9 mouse cellular contexts compared by ENCODE assay signal in genomic region chr12:24963393-24964022, GRCm38 (mm10). TPM values are rescaled to one million over a fixed set of nuclear protein-coding genes. Genes with fewer than 3 reads are reported as not detected.
A peak's percentile ranks its signal among the peaks of the same experiment; 100 is the strongest.
DNase-seq lines count a peak whose midpoint lies in the region; ATAC-seq and TF ChIP-seq lines count a peak whose summit lies in the region.
"Had no signal": no experiment of that assay in that cellular context is flagged by ENCODE, and none has a peak within 500 bp of the region (broad histone marks: within the 10 kb centered on the region; RNA-seq: fewer than 3 reads in every experiment).

No protein-coding gene starts in this region.

- 64% methylated on average over 13 of the region's 13 CpGs for WGBS in embryonic facial prominence, embryonic 14.5 days
- WGBS in liver, postnatal 0 days (ENCODE audit: insufficient replicate concordance): 40% methylated on average over 13 of the region's 13 CpGs
- 68% methylated on average over 13 of the region's 13 CpGs for WGBS in intestine, embryonic 16.5 days

- H3K4me1 ChIP-seq in embryonic facial prominence, embryonic 14.5 days (ENCODE audit: control insufficient read depth, insufficient read depth, low read length): no peaks in the 10 kb centered on the region
- no peaks in the 10 kb centered on the region for H3K4me1 ChIP-seq in liver, postnatal 0 days (ENCODE audit: insufficient read depth)
- H3K4me1 ChIP-seq in intestine, embryonic 16.5 days (ENCODE audit: control insufficient read depth, insufficient read depth, low read length): no peaks in the 10 kb centered on the region

- no peak for TF ChIP-seq CTCF in liver, postnatal 0 days (IDR thresholded peaks at IDR 0.05; ENCODE audit: low read depth)

- H3K9ac ChIP-seq in embryonic facial prominence, embryonic 14.5 days (ENCODE audit: low read depth, low read length): no peak overlapping the region
- no peak overlapping the region for H3K9ac ChIP-seq in liver, postnatal 0 days (replicated peaks)
- H3K9ac ChIP-seq in intestine, embryonic 16.5 days (ENCODE audit: low read depth, low read length): no peak overlapping the region
- H3K9ac ChIP-seq: limb, embryonic 13.5 days had no signal

- H3K9me3 ChIP-seq in embryonic facial prominence, embryonic 14.5 days (ENCODE audit: control insufficient read depth, low read length): no peaks in the 10 kb centered on the region
- 0 out of 2 replicates have a peak, but pooled peaks cover 3% of the 10 kb centered on the region for H3K9me3 ChIP-seq in liver, postnatal 0 days (ENCODE audit: low read length)
- no peaks in the 10 kb centered on the region for H3K9me3 ChIP-seq in intestine, embryonic 16.5 days (ENCODE audit: control insufficient read depth, low read length)

- H3K27me3 ChIP-seq in embryonic facial prominence, embryonic 14.5 days (replicated peaks; ENCODE audit: control insufficient read depth, insufficient read depth, low read length): no peaks in the 10 kb centered on the region
- H3K27me3 ChIP-seq in liver, postnatal 0 days (ENCODE audit: insufficient read depth, low read length): no peaks in the 10 kb centered on the region
- H3K27me3 ChIP-seq in intestine, embryonic 16.5 days (replicated peaks; ENCODE audit: control insufficient read depth, insufficient read depth, low read length): no peaks in the 10 kb centered on the region
- H3K27me3 ChIP-seq: limb, embryonic 13.5 days had no signal

- peak overlapping the region; percentile 6; the same call in 1 of the 2 replicates for H3K4me2 ChIP-seq in embryonic facial prominence, embryonic 14.5 days (ENCODE audit: low read depth, low read length)
- H3K4me2 ChIP-seq in liver, postnatal 0 days (ENCODE audit: low read depth, low read length): 0 out of 2 replicates have a peak overlapping the region, but pooled peaks have one; percentile 8
- no peak overlapping the region for H3K4me2 ChIP-seq in intestine, embryonic 16.5 days (ENCODE audit: low read depth, low read length)
- H3K4me2 ChIP-seq: limb, embryonic 13.5 days had no signal

- no peak for TF ChIP-seq EP300 in liver, postnatal 0 days (IDR thresholded peaks at IDR 0.05; ENCODE audit: low read depth)

- 0 out of 2 replicates have a peak, but pooled peaks cover 8% of the 10 kb centered on the region for H3K36me3 ChIP-seq in embryonic facial prominence, embryonic 14.5 days (ENCODE audit: control insufficient read depth, insufficient read depth, low read length)
- no peaks in the 10 kb centered on the region for H3K36me3 ChIP-seq in liver, postnatal 0 days (replicated peaks; ENCODE audit: insufficient read depth, low read length)
- H3K36me3 ChIP-seq in intestine, embryonic 16.5 days (ENCODE audit: control insufficient read depth, insufficient read depth, low read length): no peaks in the 10 kb centered on the region

- no peak overlapping the region for H3K4me3 ChIP-seq in embryonic facial prominence, embryonic 14.5 days (ENCODE audit: low read depth, low read length)
- no peak overlapping the region for H3K4me3 ChIP-seq in liver, postnatal 0 days (ENCODE audit: low read depth, low read length)
- no peak overlapping the region for H3K4me3 ChIP-seq in intestine, embryonic 16.5 days (ENCODE audit: low read length)
- H3K4me3 ChIP-seq: limb, embryonic 13.5 days had no signal

- ATAC-seq in embryonic facial prominence, embryonic 14.5 days (ENCODE audit: low read depth): peak; percentile 43; the same call in 1 of the 2 replicates
- no peak for ATAC-seq in liver, postnatal 0 days
- no peak for ATAC-seq in intestine, embryonic 16.5 days

- peak overlapping the region; percentile 29; the same call in 1 of the 2 replicates for H3K27ac ChIP-seq in embryonic facial prominence, embryonic 14.5 days (replicated peaks; ENCODE audit: low read depth, low read length)
- H3K27ac ChIP-seq in liver, postnatal 0 days (ENCODE audit: low read depth): no peak overlapping the region
- no peak overlapping the region for H3K27ac ChIP-seq in intestine, embryonic 16.5 days (ENCODE audit: low read length)
- H3K27ac ChIP-seq: limb, embryonic 13.5 days had no signal

- DNase-seq in layer of hippocampus, adult 11-12 months (ENCODE audit: low spot score): peak; percentile 29
- DNase-seq in layer of hippocampus, postnatal 25 days (ENCODE audit: extremely low spot score in 1 of 2, low spot score in 1 of 2): no peak
- DNase-seq in embryonic facial prominence, embryonic 14.5 days (ENCODE audit: low spot score): peak; percentile 66
- DNase-seq in kidney, adult 9 months: peak; percentile 77
- DNase-seq in liver, postnatal 0 days: no peak
- no peak for DNase-seq in neural tube, embryonic 10.5 days (ENCODE audit: extremely low spot score, low spot score)
- no peak for DNase-seq in embryo, embryonic 10.5 days (ENCODE audit: low spot score)

RNA-seq across cellular contexts. Expression of gene Kidins220, which starts 11.2 kb away (rescaled TPM):
- total RNA-seq in layer of hippocampus, postnatal 25 days (2021): 100 to 1,000 TPM; 305 to 349 TPM
- polyA plus RNA-seq in embryonic facial prominence, embryonic 14.5 days (2014; fragmentation: Nextera tagmentation; extraction: Ambion mirVana): 38.4 and 42.1 TPM in 2 replicates
- 3.7 and 4.4 TPM in 2 replicates for polyA plus RNA-seq in liver, postnatal 0 days (2015; fragmentation: Nextera tagmentation; extraction: Ambion mirVana)
- polyA plus RNA-seq in intestine, embryonic 16.5 days (2015; fragmentation: Nextera tagmentation; extraction: Ambion mirVana): 19.1 and 21.6 TPM in 2 replicates

Comparison
In these comparisons a context has a peak if more than half of its experiments do, and no peak if none do; other contexts are left out.
1. DNase-seq: peak in layer of hippocampus, adult 11-12 months (single experiment), embryonic facial prominence, embryonic 14.5 days (single experiment) and kidney, adult 9 months (single experiment); none in layer of hippocampus, postnatal 25 days (0 of 2), liver, postnatal 0 days (single experiment), neural tube, embryonic 10.5 days (single experiment) and embryo, embryonic 10.5 days (single experiment).